Mouse (Mus musculus) hindbrain, embryonic 12.5 days (tissue): Measurements from ENCODE around the gene Rdh16f1. TPM values are rescaled to one million over a fixed set of nuclear protein-coding genes. Genes with fewer than 3 reads are reported as not detected.

Experiments
- ATAC-seq: fragments of 200-750 bp; cut with Nextera tagmentation; 2 replicates; pipeline ENCODE4 v1.8.0; 2017; ENCODE audit warnings: moderate TSS enrichment; ENCODE audit not compliant: low FRiP score
- H3K27ac ChIP-seq: fragments of 300-500 bp; sonication (generic); 2 replicates; pipeline ENCODE4 v1.5.1; 2016; ENCODE audit warnings: mild to moderate bottlenecking
- H3K27me3 ChIP-seq: fragments of 300-500 bp; sonication (generic); 2 replicates; pipeline ENCODE4 v1.6.1; 2016; ENCODE audit warnings: mild to moderate bottlenecking
- H3K36me3 ChIP-seq: fragments of 300-500 bp; sonication (generic); 2 replicates; pipeline ENCODE4 v1.6.1; 2016; ENCODE audit warnings: mild to moderate bottlenecking
- H3K4me1 ChIP-seq: fragments of 300-500 bp; sonication (generic); 2 replicates; pipeline ENCODE4 v1.6.1; 2016
- H3K4me2 ChIP-seq: fragments of 300-500 bp; sonication (generic); replicated peaks from 2 replicates; pipeline ENCODE4 v1.6.1; 2016; ENCODE audit warnings: mild to moderate bottlenecking
- H3K4me3 ChIP-seq: fragments of 300-500 bp; sonication (generic); 2 replicates; pipeline ENCODE4 v1.5.1; 2016; ENCODE audit warnings: mild to moderate bottlenecking
- H3K9ac ChIP-seq: fragments of 300-500 bp; sonication (generic); 2 replicates; pipeline ENCODE4 v1.6.1; 2016; ENCODE audit warnings: mild to moderate bottlenecking, moderate library complexity
- H3K9me3 ChIP-seq: fragments of 300-500 bp; sonication (generic); replicated peaks from 2 replicates; pipeline ENCODE4 v1.6.1; 2016; ENCODE audit warnings: mild to moderate bottlenecking
- WGBS: fragments of 180-500 bp; shearing (Covaris S2); methylation state at CpG from one replicate; pipeline ENCODE4 v1.1.7; 2016; 5-methylcytosine and 5-hydroxymethylcytosine counted together
- polyA plus RNA-seq: library from polyadenylated mRNA; unstranded; fragments of >200 nt; fragmentation: Nextera tagmentation; extraction: Ambion mirVana; gene quantifications from 2 replicates; pipeline ENCODE4 v1.2.1, GENCODE M21; 2016

Gene Rdh16f1
- polyA plus RNA-seq, result not detected in 2 replicates

DNA sequence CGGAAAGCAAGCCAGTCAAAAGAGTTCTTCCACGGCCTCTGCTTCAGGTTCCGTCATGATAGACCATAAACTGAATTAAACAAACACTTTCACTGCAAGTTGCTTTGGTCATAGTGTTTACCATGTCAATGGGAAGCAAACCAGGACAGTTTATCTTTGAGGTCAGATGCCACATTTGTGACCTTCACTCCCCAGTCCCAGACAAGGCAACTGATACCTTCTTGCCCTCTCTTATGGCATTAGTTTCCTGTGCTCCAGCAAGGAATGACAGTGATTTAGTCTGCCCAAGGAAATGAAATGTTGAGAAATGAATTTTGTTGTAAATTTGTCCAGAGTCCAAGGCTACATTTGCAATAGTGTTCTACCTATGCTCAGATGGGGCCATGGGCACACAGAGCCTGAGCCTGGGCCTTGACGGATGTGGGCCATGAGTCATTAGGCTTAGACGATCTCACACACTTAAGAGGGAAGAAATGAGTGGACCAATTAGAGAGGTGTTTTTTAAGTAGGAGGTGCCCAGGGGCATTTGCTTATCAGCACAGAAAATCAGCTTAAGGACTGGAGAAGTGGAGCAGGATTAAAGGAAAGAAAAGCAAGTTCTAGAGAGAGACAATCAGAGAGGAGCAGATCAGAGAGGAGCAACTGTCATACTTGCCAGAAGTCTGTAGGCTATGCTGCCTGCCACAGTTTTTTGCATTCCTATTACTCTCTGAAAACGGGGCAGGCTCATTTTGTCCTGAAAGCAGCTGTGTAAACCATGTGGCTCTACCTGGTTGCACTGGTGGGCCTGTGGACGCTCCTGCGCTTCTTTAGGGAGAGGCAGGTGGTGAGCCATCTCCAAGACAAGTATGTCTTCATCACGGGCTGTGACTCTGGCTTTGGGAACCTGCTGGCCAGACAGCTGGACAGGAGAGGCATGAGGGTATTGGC is at the start of gene Rdh16f1, which contains the start of gene Rdh1:
Gene Rdh16f1, plus strand, starts transcription at position 607 of the 930 bp plus-strand sequence.
Gene Rdh1, plus strand, starts transcription at position 541 of the 930 bp plus-strand sequence.
- H3K9ac ChIP-seq, result no peak within 1 kb of the TSS
- H3K27ac ChIP-seq, result no peak within 1 kb of the TSS
- no peaks in the 10 kb centered on the region for H3K27me3 ChIP-seq
- H3K4me3 ChIP-seq, result no peak within 1 kb of the TSS
- no peaks in the 10 kb centered on the region for H3K36me3 ChIP-seq
- no peak for ATAC-seq
- H3K9me3 ChIP-seq, result no peaks in the 10 kb centered on the region
- WGBS, result 78% methylated on average over 9 of the region's 9 CpGs
- H3K4me2 ChIP-seq, result no peak within 1 kb of the TSS
- no peaks in the 10 kb centered on the region for H3K4me1 ChIP-seq

DNA sequence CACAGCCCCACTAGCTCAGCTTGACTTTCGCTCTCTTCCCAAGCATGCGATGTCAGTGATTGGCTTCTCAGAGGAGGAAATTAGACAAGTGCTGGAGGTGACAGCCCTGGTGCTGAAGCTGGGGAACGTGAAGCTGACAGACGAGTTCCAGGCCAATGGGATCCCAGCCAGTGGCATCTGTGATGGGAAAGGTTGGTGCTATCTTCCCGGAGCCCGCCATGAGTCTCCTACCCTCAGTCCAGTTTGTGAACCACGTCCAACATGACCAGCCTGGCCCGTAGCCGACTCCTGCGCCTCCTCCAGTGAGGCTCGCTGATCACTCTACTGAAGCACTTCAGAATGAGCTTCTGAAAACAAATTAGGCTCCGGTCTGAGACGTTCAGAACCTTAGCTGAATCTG is 49.3 kb upstream of the Rdh16f1 start:
- no peak overlapping the region for H3K4me3 ChIP-seq
- no peak overlapping the region for H3K4me2 ChIP-seq
- H3K27ac ChIP-seq, result no peak overlapping the region
- H3K9me3 ChIP-seq, result no peaks in the 10 kb centered on the region
- H3K4me1 ChIP-seq, result no peaks in the 10 kb centered on the region
- no peaks in the 10 kb centered on the region for H3K27me3 ChIP-seq
- ATAC-seq, result no peak
- H3K9ac ChIP-seq, result no peak overlapping the region
- H3K36me3 ChIP-seq, result no peaks in the 10 kb centered on the region
- WGBS, result 87% methylated on average over 13 of the region's 13 CpGs

DNA sequence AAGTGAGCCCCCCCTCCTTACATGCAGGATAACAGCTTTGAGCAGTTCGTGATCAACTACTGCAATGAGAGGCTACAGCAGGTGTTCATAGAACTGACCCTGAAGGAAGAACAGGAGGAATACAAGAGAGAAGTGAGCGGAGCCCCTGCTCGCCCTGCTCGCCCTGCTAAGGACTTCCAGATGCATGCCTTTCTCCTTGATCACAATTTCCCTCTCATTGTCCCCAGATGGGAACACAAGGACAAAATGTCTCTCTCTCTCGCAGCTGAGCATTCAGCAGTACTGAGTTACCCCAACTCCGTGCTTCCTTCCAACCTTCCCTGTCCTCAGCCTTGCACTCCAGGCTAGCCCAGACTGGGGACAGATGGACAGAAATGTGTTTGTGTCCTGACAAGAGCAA is 46.9 kb upstream of the Rdh16f1 start:
- H3K27me3 ChIP-seq, result no peaks in the 10 kb centered on the region
- no peak overlapping the region for H3K27ac ChIP-seq
- H3K4me2 ChIP-seq, result no peak overlapping the region
- WGBS, result 65% methylated on average over 6 of the region's 6 CpGs
- H3K4me3 ChIP-seq, result no peak overlapping the region
- no peaks in the 10 kb centered on the region for H3K36me3 ChIP-seq
- no peaks in the 10 kb centered on the region for H3K4me1 ChIP-seq
- H3K9me3 ChIP-seq, result no peaks in the 10 kb centered on the region
- ATAC-seq, result no peak
- H3K9ac ChIP-seq, result no peak overlapping the region

DNA sequence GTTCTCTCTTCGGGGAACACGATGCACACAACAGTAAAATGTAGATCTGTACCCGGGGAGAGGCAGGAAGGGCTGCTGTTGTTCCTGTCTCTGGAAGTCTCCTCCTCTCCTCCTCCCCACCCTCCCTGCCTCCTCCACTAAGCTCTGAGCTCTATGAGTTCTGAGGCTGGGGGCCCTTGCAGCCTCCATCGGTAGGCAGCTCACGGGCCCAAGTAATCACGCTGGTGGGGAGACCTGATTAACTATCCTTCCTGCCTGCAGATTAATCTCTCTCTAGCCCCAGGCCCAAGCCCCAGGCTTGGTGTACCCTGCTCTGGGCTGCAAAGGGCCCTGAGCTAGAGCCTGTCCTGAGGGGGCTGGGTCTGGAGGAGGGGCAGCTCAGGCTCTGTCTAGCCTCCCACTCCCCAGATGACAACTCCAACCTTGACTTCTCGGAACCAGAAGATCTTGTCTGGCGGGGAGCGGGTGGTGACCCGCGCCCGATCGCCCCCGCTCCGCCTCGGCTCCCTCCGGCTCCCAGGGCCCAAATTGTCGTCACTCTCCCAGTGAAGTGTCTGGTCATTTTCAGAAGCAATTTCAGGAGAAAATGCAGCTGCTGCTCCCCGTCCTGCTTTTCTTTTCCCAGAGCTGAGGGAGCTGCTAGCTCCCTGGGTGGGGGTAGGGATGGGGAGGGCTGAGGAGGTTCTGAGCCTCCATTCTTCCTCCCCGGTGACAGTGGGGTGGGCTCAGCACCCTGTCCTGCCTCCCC is 37.7 kb upstream of the Rdh16f1 start:
- peak; percentile 69 for ATAC-seq
- Histone ChIP-seq H3K27me3 (peaks cover 17% of the 10 kb centered on the region), H3K4me2 (peak overlapping the region; percentile 42), H3K9me3 (no peaks in the 10 kb centered on the region), H3K4me3 (no peak overlapping the region), H3K9ac (peak overlapping the region; percentile 46; the same call in 1 of the 2 replicates), H3K36me3 (no peaks in the 10 kb centered on the region), H3K4me1 (peaks cover 18% of the 10 kb centered on the region), H3K27ac (peak overlapping the region; percentile 40; the same call in 1 of the 2 replicates)
- WGBS, result 15% methylated on average over 20 of the region's 20 CpGs

DNA sequence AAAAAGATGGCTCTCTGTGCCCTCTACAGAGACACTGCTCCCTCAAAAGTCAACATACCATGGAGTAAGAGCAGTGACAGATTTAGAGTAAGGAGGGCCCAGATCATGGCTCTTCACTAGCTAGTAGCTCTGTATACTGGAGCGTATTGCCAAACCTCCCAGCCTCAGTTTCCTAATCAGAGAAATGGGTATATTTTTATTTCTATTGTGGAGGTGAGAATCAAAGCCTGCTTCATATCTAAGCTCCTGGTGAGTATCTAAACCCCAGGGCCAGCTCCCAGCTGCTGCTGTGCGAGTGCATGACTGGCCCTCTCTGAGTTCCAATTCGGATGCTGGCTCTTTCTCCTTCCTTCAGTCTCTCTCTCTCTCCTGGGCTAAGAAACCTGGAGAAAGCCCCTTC is 35.4 kb upstream of the Rdh16f1 start, which contains the start of gene Tac2:
Gene Tac2, plus strand, starts transcription at position 301 of the 400 bp plus-strand sequence.
- Histone ChIP-seq H3K9ac (no peak within 1 kb of the TSS), H3K4me2 (no peak within 1 kb of the TSS), H3K27ac (no peak within 1 kb of the TSS), H3K4me1 (peaks cover 18% of the 10 kb centered on the region), H3K27me3 (peaks cover 29% of the 10 kb centered on the region), H3K4me3 (no peak within 1 kb of the TSS), H3K9me3 (no peaks in the 10 kb centered on the region), H3K36me3 (no peaks in the 10 kb centered on the region)
- no peak for ATAC-seq
- WGBS, result 89% methylated on average over 3 of the region's 3 CpGs

DNA sequence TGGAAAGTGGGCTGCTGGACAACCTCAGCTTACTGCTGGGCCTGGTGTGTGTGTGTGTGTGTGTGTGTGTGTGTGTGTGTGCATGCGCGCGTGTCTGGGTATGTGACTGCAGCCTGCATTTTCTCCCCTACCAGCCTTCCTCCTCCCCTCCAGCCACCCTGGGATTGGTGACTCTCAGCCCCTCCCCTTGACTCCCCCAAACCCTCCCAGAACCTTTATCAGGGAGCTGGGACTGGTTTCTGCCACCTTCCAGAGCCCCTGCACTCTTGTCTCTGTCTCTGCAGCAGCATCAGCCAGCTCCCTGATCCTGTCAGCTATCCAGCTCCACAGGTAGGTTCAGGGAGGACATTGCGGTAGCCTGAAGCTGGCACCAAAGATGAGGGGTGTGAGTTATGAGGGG is 34.5 kb upstream of the Rdh16f1 start:
- H3K27me3 ChIP-seq, result peaks cover 28% of the 10 kb centered on the region

DNA sequence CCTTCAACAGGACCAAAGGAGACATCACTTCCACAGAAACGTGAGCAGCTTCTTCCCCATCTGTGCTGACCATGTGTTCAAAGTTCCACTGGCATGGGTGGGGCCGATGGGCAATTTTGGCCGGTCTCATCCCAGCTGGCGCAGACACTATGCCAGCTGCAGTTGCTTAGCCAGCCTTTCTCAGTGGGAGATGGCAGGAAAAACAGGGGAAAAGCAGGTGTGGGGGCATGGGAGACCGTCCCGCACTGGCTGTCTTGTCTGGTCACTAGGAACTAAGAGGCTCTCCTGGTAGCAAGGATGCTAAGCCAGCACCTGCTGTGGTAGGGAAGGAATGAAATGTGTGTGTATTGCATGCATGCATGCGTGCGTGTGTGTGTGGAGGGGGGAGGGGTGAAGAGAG is 31.1 kb upstream of the Rdh16f1 start:
- H3K36me3 ChIP-seq, result no peaks in the 10 kb centered on the region
- H3K4me1 ChIP-seq, result peaks cover 9% of the 10 kb centered on the region
- no peak overlapping the region for H3K27ac ChIP-seq
- no peak overlapping the region for H3K4me3 ChIP-seq
- WGBS, result 77% methylated on average over 8 of the region's 8 CpGs
- peaks cover 13% of the 10 kb centered on the region; the same call in 1 of the 2 replicates for H3K27me3 ChIP-seq
- H3K9ac ChIP-seq, result no peak overlapping the region
- no peaks in the 10 kb centered on the region for H3K9me3 ChIP-seq
- no peak for ATAC-seq
- no peak overlapping the region for H3K4me2 ChIP-seq

More for the DNA sequence above, 34.5 kb upstream of the Rdh16f1 start:
- Histone ChIP-seq H3K4me1 (peaks cover 18% of the 10 kb centered on the region), H3K4me2 (no peak overlapping the region), H3K27ac (no peak overlapping the region), H3K9ac (no peak overlapping the region), H3K4me3 (no peak overlapping the region), H3K9me3 (no peaks in the 10 kb centered on the region), H3K36me3 (no peaks in the 10 kb centered on the region)
- WGBS, result 83% methylated on average over 4 of the region's 4 CpGs
- ATAC-seq, result no peak

DNA sequence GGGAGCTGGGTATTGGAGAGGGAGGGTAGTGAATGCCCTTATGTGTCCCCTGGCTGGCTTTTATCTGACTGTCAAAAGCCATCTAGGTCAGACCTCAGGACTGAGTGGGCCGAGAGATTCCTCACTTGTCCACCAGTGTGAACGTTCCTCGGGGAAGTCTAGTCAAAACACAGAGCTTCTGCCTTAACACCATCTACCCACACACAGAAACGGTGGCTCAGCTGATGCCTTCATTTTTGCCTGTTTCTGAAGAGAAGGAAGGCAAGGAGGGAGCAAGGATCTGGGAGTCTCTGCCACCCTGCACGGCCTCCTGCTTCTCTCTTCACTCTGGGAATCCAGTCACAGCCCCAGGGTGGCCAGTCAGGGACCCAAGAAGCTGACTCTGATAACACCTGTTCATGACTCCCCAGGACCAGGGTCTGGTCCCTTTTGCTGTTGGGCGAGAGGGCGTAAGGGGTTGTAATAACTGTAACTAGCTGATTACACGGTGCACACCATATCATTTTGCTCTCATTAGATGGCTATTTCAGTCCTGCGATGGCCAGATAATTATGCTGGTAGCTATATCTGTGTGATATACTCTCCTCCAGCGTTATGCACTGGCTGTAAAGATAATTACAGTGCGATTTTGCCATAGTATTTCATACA is 29.2 kb upstream of the Rdh16f1 start:
- no peak for ATAC-seq
- 69% methylated on average over 11 of the region's 11 CpGs for WGBS
- no peak overlapping the region for H3K9ac ChIP-seq
- peaks cover 9% of the 10 kb centered on the region for H3K4me1 ChIP-seq
- peaks cover 13% of the 10 kb centered on the region; the same call in 1 of the 2 replicates for H3K27me3 ChIP-seq
- no peak overlapping the region for H3K27ac ChIP-seq
- no peak overlapping the region for H3K4me2 ChIP-seq
- H3K36me3 ChIP-seq, result no peaks in the 10 kb centered on the region
- no peak overlapping the region for H3K4me3 ChIP-seq
- H3K9me3 ChIP-seq, result no peaks in the 10 kb centered on the region

DNA sequence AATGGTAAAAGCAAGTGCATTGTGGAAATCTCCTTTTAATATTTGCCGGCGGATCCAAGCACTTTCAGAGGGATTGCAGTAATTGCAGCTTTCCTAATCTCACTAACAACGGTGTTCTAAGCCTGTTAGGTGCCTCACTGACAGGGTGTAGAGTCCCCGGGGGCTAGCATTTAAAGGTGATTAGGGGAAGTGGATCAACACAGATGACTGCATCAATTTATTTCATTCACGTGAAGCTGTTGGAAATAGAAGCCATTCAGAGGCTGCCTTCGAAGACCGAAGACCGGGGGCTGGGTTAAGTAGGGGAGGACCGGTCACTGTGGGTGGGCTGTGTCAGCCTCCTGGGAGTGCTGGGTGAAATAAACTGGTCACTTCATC is 28.7 kb upstream of the Rdh16f1 start:
- Histone ChIP-seq H3K4me1 (peaks cover 9% of the 10 kb centered on the region), H3K4me2 (no peak overlapping the region), H3K36me3 (no peaks in the 10 kb centered on the region), H3K9ac (no peak overlapping the region), H3K4me3 (no peak overlapping the region), H3K9me3 (no peaks in the 10 kb centered on the region), H3K27me3 (peaks cover 13% of the 10 kb centered on the region; the same call in 1 of the 2 replicates), H3K27ac (no peak overlapping the region)
- no peak for ATAC-seq
- WGBS, result 40% methylated on average over 9 of the region's 9 CpGs

DNA sequence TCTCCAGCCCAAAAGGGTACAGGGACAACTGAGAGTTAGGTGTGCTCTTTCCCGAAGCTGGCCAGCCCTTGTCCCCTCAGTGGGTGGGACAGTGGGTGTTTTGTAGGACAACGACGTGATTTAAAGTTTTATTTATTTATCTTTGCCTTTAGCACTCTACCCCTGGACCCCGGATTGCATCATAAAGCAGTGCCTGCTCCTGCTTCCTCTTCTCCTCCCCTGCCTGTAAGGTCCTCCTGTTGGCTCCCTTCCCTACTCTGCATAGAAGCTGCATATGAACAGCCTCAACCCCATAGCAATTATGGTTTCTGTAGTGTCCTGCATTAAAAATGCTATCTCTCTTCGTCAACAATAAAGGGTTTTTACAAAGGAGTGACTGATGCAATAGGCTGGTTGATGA is 28.2 kb upstream of the Rdh16f1 start:
- Histone ChIP-seq H3K4me3 (no peak overlapping the region), H3K27ac (no peak overlapping the region), H3K4me1 (peaks cover 9% of the 10 kb centered on the region), H3K4me2 (no peak overlapping the region), H3K9me3 (no peaks in the 10 kb centered on the region), H3K27me3 (peaks cover 13% of the 10 kb centered on the region; the same call in 1 of the 2 replicates), H3K9ac (no peak overlapping the region), H3K36me3 (no peaks in the 10 kb centered on the region)
- ATAC-seq, result no peak
- WGBS, result 38% methylated on average over 5 of the region's 5 CpGs

DNA sequence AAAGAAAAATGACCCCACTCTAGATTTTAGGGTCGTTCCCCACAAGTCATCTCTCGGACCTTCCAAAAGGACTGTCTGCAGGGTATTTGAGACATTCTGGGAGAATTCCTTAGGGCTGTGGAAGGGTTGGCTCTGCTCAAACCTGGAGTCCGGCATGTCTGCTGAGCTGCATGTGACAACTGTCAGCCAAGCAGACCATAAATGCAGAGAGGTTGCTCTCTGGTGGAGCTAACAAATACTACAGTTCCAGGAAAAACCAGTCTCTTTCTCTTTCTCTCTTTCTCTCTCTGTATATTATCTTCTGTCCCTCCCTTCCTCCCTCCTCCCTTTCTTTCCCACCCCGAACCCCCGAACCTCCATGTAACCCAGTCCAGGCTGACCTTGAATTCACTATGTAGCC is 25.2 kb upstream of the Rdh16f1 start:
- H3K27me3 ChIP-seq, result no peaks in the 10 kb centered on the region
- H3K9me3 ChIP-seq, result no peaks in the 10 kb centered on the region
- H3K9ac ChIP-seq, result no peak overlapping the region
- H3K4me2 ChIP-seq, result no peak overlapping the region
- 41% methylated on average over 5 of the region's 5 CpGs for WGBS
- no peak overlapping the region for H3K4me3 ChIP-seq
- no peak overlapping the region for H3K27ac ChIP-seq
- H3K4me1 ChIP-seq, result peaks cover 12% of the 10 kb centered on the region
- no peak for ATAC-seq
- no peaks in the 10 kb centered on the region for H3K36me3 ChIP-seq

DNA sequence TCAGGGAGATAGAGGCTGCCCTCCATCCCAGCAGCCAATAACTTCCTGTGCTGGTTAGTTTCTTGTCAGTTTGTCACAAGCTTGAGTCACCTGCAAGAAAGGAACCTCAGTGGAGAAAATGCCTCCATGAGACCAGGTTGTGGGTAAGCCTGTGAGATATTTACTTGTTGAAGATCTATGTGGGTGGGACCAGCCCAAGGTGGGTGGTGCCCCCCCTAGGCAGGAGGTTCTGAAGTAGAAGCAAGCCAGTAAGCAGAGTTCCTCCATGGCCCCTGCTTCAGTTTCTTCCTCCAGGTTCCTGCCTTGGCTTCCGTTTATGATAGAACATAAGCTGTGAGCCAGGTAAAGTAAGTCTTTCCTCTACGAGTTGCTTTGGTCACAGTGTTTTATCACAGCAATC is 23.3 kb upstream of the Rdh16f1 start:
- no peak for ATAC-seq
- H3K9me3 ChIP-seq, result no peaks in the 10 kb centered on the region
- H3K4me1 ChIP-seq, result peaks cover 14% of the 10 kb centered on the region
- no peak overlapping the region for H3K27ac ChIP-seq
- no peak overlapping the region for H3K9ac ChIP-seq
- H3K4me3 ChIP-seq, result no peak overlapping the region
- no peaks in the 10 kb centered on the region for H3K27me3 ChIP-seq
- peaks cover 1% of the 10 kb centered on the region for H3K36me3 ChIP-seq
- H3K4me2 ChIP-seq, result no peak overlapping the region
- 79% methylated on average over 2 of the region's 2 CpGs for WGBS
